Mouse (Mus musculus): Measurements from ENCODE around the gene Lmod2. TPM values are rescaled to one million over a fixed set of nuclear protein-coding genes. Genes with fewer than 3 reads are reported as not detected.

The Lmod2 gene
- polyA plus RNA-seq, 1 experiment from 2014 or later: not detected

DNA sequence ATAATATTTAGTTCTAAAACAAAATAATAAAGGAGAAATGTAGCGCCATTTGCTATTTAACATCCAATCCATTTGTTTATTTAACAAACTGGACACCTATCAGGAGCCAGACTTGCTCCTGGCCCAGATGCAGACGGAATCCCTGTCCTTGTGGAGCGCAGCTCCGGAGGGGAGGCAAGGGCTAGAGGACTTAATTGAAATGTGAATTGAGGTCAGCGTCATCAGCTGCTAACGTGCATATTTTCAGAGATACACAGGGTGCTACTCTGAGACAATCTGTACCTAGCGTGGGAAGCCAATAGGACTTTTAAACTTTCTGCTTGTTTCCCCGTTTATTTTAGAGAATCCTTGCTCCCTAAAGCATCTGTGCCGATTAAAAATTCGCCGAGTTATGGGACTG is 27.3 kb upstream of the Lmod2 start:
- ATAC-seq (replicated peaks; ENCODE audit: low FRiP score, low TSS enrichment, low read depth) (no peak), DNase-seq (ENCODE audit: low spot score) (no peak)
- Histone ChIP-seq H3K9ac (ENCODE audit: low read length) (no peak overlapping the region), H3K27me3 (replicated peaks; ENCODE audit: control insufficient read depth, insufficient read depth, low read length) (no peaks in the 10 kb centered on the region), H3K4me1 (replicated peaks; ENCODE audit: control insufficient read depth, insufficient read depth, low read length) (no peaks in the 10 kb centered on the region), H3K27ac (ENCODE audit: low read depth) (no peak overlapping the region), H3K4me2 (ENCODE audit: low read length) (no peak overlapping the region), H3K36me3 (ENCODE audit: control insufficient read depth, insufficient read depth, low read length) (no peaks in the 10 kb centered on the region), H3K4me3 (ENCODE audit: low read depth, low read length) (no peak overlapping the region), H3K9me3 (ENCODE audit: control insufficient read depth, low read length) (no peaks in the 10 kb centered on the region)
- WGBS: 65% methylated on average over 11 of the region's 11 CpGs

DNA sequence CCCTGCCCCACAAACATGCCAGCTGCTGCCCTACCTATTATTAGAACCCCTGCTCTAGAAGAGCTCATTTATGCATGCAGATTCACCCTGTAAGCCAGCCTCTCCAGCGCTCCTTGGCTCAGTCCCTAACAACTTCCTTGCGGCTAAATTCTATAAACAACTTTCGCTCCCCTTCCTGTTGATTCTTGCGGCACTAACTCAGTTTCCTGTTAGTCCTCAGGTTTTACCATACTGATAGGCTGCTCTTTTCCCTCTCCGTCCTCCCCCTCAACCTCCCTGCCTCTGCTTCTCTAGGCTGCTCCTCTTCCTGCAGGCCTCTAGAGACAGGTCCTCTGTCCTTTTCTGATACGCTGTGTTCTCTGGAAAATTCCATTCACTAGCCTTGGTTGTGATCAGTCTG is 26.4 kb upstream of the Lmod2 start:
- H3K4me2 ChIP-seq (ENCODE audit: low read length): no peak overlapping the region
- no peaks in the 10 kb centered on the region for H3K36me3 ChIP-seq (ENCODE audit: control insufficient read depth, insufficient read depth, low read length)
- WGBS: 55% methylated on average over 6 of the region's 6 CpGs
- no peak for ATAC-seq (replicated peaks; ENCODE audit: low FRiP score, low TSS enrichment, low read depth)
- no peaks in the 10 kb centered on the region for H3K27me3 ChIP-seq (replicated peaks; ENCODE audit: control insufficient read depth, insufficient read depth, low read length)
- no peak for DNase-seq (ENCODE audit: low spot score)
- no peaks in the 10 kb centered on the region for H3K9me3 ChIP-seq (ENCODE audit: control insufficient read depth, low read length)
- no peak overlapping the region for H3K4me3 ChIP-seq (ENCODE audit: low read depth, low read length)
- H3K4me1 ChIP-seq (replicated peaks; ENCODE audit: control insufficient read depth, insufficient read depth, low read length): no peaks in the 10 kb centered on the region
- H3K27ac ChIP-seq (ENCODE audit: low read depth): no peak overlapping the region; the same call in 1 of the 2 replicates
- no peak overlapping the region for H3K9ac ChIP-seq (ENCODE audit: low read length)

DNA sequence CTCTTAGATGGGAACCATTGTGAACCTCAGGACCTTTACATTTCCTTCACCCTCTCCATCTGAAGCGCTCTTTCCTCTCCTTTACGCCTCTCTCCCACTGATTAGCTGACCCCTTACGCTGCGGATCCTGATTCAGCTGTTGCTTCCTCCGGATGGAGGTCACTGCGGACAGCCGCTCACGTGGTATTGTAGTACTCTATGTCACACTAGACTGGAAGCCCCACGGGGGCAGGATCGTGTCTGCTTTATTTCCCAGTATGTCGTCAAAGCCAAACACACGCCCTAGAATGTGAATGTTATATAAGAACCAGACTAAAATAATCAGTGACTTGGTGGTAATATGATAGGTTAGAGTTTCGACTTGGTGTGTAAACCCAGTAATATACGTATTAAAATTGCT is 25.1 kb upstream of the Lmod2 start:
- no peak for ATAC-seq (replicated peaks; ENCODE audit: low FRiP score, low TSS enrichment, low read depth)
- H3K27me3 ChIP-seq (replicated peaks; ENCODE audit: control insufficient read depth, insufficient read depth, low read length): no peaks in the 10 kb centered on the region
- H3K4me3 ChIP-seq (ENCODE audit: low read depth, low read length): no peak overlapping the region
- H3K9ac ChIP-seq (ENCODE audit: low read length): no peak overlapping the region
- H3K9me3 ChIP-seq (ENCODE audit: control insufficient read depth, low read length): no peaks in the 10 kb centered on the region
- no peak overlapping the region for H3K4me2 ChIP-seq (ENCODE audit: low read length)
- no peaks in the 10 kb centered on the region for H3K36me3 ChIP-seq (ENCODE audit: control insufficient read depth, insufficient read depth, low read length)
- no peaks in the 10 kb centered on the region for H3K4me1 ChIP-seq (replicated peaks; ENCODE audit: control insufficient read depth, insufficient read depth, low read length)
- no peak overlapping the region for H3K27ac ChIP-seq (ENCODE audit: low read depth)
- DNase-seq (ENCODE audit: low spot score): no peak
- 89% methylated on average over 14 of the region's 14 CpGs for WGBS

DNA sequence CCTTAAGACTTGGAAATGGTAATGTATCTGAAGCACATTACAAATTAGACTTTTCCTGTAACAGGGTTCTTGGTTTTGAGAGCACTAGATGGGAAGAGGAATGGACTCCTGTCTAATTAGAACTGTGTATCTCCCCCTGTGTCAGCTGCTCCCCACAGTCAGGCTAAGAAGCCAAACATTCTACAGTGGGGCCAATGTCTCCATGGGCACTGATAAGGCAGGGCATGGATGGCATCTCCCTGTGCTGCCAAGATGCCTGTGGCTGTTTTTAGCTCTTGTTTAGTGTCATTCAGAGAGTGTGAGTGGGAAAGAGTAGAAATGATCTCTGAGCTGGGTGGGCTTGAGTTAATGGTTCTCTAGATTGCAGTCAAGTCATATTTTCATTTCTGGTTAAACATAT is 24.2 kb upstream of the Lmod2 start:
- no peak overlapping the region for H3K27ac ChIP-seq (ENCODE audit: low read depth)
- H3K4me2 ChIP-seq (ENCODE audit: low read length): no peak overlapping the region
- H3K27me3 ChIP-seq (replicated peaks; ENCODE audit: control insufficient read depth, insufficient read depth, low read length): no peaks in the 10 kb centered on the region
- no peaks in the 10 kb centered on the region for H3K9me3 ChIP-seq (ENCODE audit: control insufficient read depth, low read length)
- ATAC-seq (replicated peaks; ENCODE audit: low FRiP score, low TSS enrichment, low read depth): no peak
- H3K4me3 ChIP-seq (ENCODE audit: low read depth, low read length): no peak overlapping the region
- no peak for DNase-seq (ENCODE audit: low spot score)
- H3K4me1 ChIP-seq (replicated peaks; ENCODE audit: control insufficient read depth, insufficient read depth, low read length): no peaks in the 10 kb centered on the region
- H3K9ac ChIP-seq (ENCODE audit: low read length): no peak overlapping the region
- no peaks in the 10 kb centered on the region for H3K36me3 ChIP-seq (ENCODE audit: control insufficient read depth, insufficient read depth, low read length)

DNA sequence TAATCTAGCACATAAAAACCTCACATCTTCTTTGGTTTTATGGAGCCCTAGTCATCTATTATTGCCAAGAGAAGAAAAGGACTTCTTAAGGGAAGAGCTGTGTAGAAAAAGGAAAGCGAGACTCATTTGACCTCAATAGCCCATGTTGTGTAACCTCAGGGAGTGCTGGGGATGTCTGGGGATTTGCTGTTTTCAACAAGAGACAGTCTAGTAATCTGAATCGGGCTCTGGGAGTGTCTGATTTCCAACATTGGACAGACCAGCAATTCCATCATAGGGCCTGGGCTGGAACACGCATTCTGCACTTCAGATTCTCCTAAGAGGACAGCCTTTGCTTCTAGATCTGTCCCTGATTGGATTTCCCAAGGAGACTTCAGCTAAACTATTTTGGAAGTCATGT is 14.1 kb upstream of the Lmod2 start:
- no peak overlapping the region for H3K27ac ChIP-seq (ENCODE audit: low read depth)
- WGBS: 70% methylated on average over 3 of the region's 3 CpGs
- peaks cover 12% of the 10 kb centered on the region for H3K4me1 ChIP-seq (replicated peaks; ENCODE audit: control insufficient read depth, insufficient read depth, low read length)
- H3K27me3 ChIP-seq (replicated peaks; ENCODE audit: control insufficient read depth, insufficient read depth, low read length): no peaks in the 10 kb centered on the region
- no peaks in the 10 kb centered on the region for H3K36me3 ChIP-seq (ENCODE audit: control insufficient read depth, insufficient read depth, low read length)
- H3K4me3 ChIP-seq (ENCODE audit: low read depth, low read length): no peak overlapping the region
- no peak overlapping the region for H3K4me2 ChIP-seq (ENCODE audit: low read length)
- DNase-seq (ENCODE audit: low spot score): no peak
- H3K9me3 ChIP-seq (ENCODE audit: control insufficient read depth, low read length): no peaks in the 10 kb centered on the region
- no peak overlapping the region for H3K9ac ChIP-seq (ENCODE audit: low read length)
- no peak for ATAC-seq (replicated peaks; ENCODE audit: low FRiP score, low TSS enrichment, low read depth)

DNA sequence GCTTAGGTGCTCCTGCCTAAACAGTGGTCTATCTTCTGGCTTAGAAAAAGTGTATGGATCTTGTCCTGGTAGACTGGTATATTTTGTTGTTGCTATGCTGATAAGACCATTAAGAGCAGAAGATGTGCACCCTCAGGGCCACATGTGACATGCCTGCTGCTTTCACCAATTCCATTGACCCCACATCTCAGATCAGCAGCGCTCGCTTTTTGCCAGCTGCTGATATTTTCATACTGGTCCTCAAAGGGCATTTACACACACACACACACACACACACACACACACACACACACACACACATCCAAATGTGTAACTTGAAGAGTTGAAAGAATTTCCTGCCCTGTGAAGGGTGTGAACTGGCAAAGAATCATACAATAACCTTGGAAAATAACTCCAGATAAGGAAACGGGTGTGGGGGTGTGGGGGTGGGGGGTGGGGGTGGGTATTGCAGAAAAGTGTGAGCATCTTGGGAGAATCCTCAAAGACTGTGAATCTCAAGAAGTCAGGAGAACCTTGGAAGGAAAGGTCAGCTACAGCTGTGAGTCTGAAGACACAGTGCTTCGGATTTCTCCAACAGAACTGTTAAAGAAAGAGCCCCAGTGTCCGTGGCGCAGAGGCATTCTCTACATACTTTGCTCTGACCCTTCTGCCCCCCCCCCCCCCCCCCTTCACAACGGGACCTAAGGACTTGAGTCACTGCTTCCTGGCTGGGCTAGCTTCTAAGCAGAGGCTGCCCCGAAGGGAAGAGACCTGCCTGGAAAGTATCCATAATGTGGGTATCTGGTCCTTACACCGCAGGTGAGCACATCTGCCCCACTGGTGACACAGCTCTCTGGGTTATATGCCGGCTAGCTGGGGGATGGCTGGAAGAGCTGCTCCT is 11.9 kb upstream of the Lmod2 start:
- no peak overlapping the region for H3K4me2 ChIP-seq (ENCODE audit: low read length)
- H3K36me3 ChIP-seq (ENCODE audit: control insufficient read depth, insufficient read depth, low read length): no peaks in the 10 kb centered on the region
- peaks cover 12% of the 10 kb centered on the region for H3K4me1 ChIP-seq (replicated peaks; ENCODE audit: control insufficient read depth, insufficient read depth, low read length)
- H3K4me3 ChIP-seq (ENCODE audit: low read depth, low read length): no peak overlapping the region
- 34% methylated on average over 8 of the region's 10 CpGs for WGBS
- DNase-seq (ENCODE audit: low spot score): no peak
- no peaks in the 10 kb centered on the region for H3K27me3 ChIP-seq (replicated peaks; ENCODE audit: control insufficient read depth, insufficient read depth, low read length)
- H3K27ac ChIP-seq (ENCODE audit: low read depth): no peak overlapping the region
- H3K9me3 ChIP-seq (ENCODE audit: control insufficient read depth, low read length): no peaks in the 10 kb centered on the region
- ATAC-seq (replicated peaks; ENCODE audit: low FRiP score, low TSS enrichment, low read depth): peak; percentile 27; the same call in 1 of the 2 replicates
- H3K9ac ChIP-seq (ENCODE audit: low read length): no peak overlapping the region

DNA sequence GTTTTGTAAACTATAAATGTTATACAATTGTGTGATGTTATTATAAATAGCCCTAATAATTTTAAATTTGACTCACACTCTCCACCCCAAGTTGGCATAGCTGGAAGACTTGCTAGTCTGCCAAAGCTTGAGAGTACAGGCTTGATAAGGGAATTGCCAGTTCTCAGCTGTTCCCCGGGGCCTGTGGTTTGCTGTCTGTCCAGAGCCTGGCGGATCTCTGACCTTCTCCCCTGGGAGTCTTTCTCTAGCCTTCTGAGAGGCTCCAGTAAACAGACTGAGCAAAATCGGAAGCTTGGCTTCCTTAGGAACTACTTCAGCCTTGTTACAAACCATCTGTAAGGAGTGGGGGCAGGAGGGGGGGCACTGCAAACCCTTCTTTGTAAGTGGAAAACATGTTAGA is 10.7 kb upstream of the Lmod2 start:
- WGBS: 29% methylated on average over 3 of the region's 3 CpGs
- no peak overlapping the region for H3K4me2 ChIP-seq (ENCODE audit: low read length)
- no peaks in the 10 kb centered on the region for H3K27me3 ChIP-seq (replicated peaks; ENCODE audit: control insufficient read depth, insufficient read depth, low read length)
- no peak overlapping the region for H3K9ac ChIP-seq (ENCODE audit: low read length)
- H3K27ac ChIP-seq (ENCODE audit: low read depth): 0 out of 2 replicates have a peak overlapping the region, but pooled peaks have one; percentile 27
- H3K4me3 ChIP-seq (ENCODE audit: low read depth, low read length): no peak overlapping the region
- no peak for DNase-seq (ENCODE audit: low spot score)
- H3K36me3 ChIP-seq (ENCODE audit: control insufficient read depth, insufficient read depth, low read length): no peaks in the 10 kb centered on the region
- H3K9me3 ChIP-seq (ENCODE audit: control insufficient read depth, low read length): no peaks in the 10 kb centered on the region
- peaks cover 12% of the 10 kb centered on the region for H3K4me1 ChIP-seq (replicated peaks; ENCODE audit: control insufficient read depth, insufficient read depth, low read length)
- ATAC-seq (replicated peaks; ENCODE audit: low FRiP score, low TSS enrichment, low read depth): no peak

DNA sequence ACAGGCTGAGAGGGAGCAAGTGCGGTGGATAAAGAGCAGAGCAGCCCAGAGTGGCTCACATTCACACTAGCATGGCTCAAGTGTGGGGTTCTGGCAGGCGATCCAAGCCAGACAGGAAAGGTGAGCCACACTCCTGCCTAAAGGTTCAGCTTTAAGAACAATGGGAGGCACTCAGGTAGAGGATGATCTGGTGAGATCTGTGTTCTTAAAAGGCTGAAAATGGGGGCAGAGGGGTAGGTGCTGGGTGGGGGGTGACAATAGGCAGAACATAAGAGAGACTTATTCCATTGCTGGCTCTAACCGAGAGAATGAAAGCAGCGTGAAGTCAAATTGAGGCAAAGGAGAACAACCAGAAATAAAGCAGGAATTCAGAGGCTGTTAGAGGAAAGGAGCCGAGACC is 7.3 kb upstream of the Lmod2 start:
- ATAC-seq (replicated peaks; ENCODE audit: low FRiP score, low TSS enrichment, low read depth) (no peak), DNase-seq (ENCODE audit: low spot score) (no peak)
- H3K9ac ChIP-seq (ENCODE audit: low read length): no peak overlapping the region
- peaks cover 12% of the 10 kb centered on the region for H3K4me1 ChIP-seq (replicated peaks; ENCODE audit: control insufficient read depth, insufficient read depth, low read length)
- H3K4me2 ChIP-seq (ENCODE audit: low read length): no peak overlapping the region
- no peak overlapping the region for H3K27ac ChIP-seq (ENCODE audit: low read depth)
- H3K36me3 ChIP-seq (ENCODE audit: control insufficient read depth, insufficient read depth, low read length): no peaks in the 10 kb centered on the region
- WGBS: 84% methylated on average over 5 of the region's 5 CpGs
- H3K4me3 ChIP-seq (ENCODE audit: low read depth, low read length): no peak overlapping the region
- H3K9me3 ChIP-seq (ENCODE audit: control insufficient read depth, low read length): no peaks in the 10 kb centered on the region
- no peaks in the 10 kb centered on the region for H3K27me3 ChIP-seq (replicated peaks; ENCODE audit: control insufficient read depth, insufficient read depth, low read length)

All from intestine, embryonic 14.5 days (tissue).